17 mouse cellular contexts compared by ENCODE assay signal in the genomic region with DNA sequence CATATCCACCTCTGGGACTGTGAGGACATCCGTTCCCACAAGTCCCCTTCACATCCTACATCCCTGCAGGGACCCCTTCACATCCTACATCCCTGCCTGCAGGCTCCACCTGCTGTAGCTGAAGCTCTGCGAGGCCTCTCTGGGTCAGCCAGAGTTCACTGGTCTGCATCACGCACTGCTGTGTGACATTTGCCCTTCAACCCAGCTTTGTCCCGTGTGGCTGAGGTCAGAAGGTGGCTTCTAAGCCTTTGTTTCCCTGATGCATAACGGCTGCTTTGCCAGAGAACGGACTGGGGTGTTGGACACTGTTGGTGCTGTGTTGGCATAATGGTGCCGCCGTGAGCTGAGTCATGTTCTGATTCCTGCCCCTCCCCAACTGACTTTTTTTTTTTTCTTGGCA. TPM values are rescaled to one million over a fixed set of nuclear protein-coding genes. Genes with fewer than 3 reads are reported as not detected.
DNase-seq lines count a peak whose midpoint lies in the region; ATAC-seq and TF ChIP-seq lines count a peak whose summit lies in the region.
"Had no signal": no experiment of that assay in that cellular context is flagged by ENCODE, and none has a peak within 500 bp of the region (broad histone marks: within the 10 kb centered on the region; RNA-seq: fewer than 3 reads in every experiment).

No protein-coding gene starts in this region.

- DNase-seq in heart, adult 11 months, result peak; percentile 91
- no peak for DNase-seq in heart, postnatal 10 days
- peak; percentile 44 for DNase-seq in kidney, adult 2 months
- no peak for DNase-seq in kidney, postnatal 14 days
- peak; percentile 49 for DNase-seq in adipocyte (ENCODE audit: low spot score)
- DNase-seq in neural tube, embryonic 11.5 days (ENCODE audit: low spot score), result peak; percentile 46
- no peak for DNase-seq in cerebellum, postnatal 10 days
- no peak for DNase-seq in layer of hippocampus, adult 9-10 months (ENCODE audit: low spot score)
- DNase-seq: cerebellum, adult 11 months; layer of hippocampus, postnatal 36 days; left cerebral cortex, postnatal 4 days; lung, postnatal 14 days; spleen, adult 18-20 months; thymus, postnatal 4 days had no signal

- H3K9me3 ChIP-seq in neural tube, embryonic 11.5 days (ENCODE audit: control insufficient read depth, low read length), result no peaks in the 10 kb centered on the region
- H3K9me3 ChIP-seq: liver, embryonic 15.5 days; neural tube, embryonic 12.5 days had no signal

- H3K4me1 ChIP-seq in kidney, adult 2 months (ENCODE audit: control insufficient read depth, insufficient read depth, low read length), result peaks cover 13% of the 10 kb centered on the region
- peaks cover 19% of the 10 kb centered on the region for H3K4me1 ChIP-seq in neural tube, embryonic 11.5 days (ENCODE audit: control insufficient read depth, insufficient read depth, low read length)

- 39% methylated on average over 8 of the region's 8 CpGs for WGBS in kidney, adult 2 months
- 19% methylated on average over 8 of the region's 8 CpGs for WGBS in neural tube, embryonic 11.5 days

- no peak overlapping the region for H3K27ac ChIP-seq in kidney, adult 2 months (ENCODE audit: insufficient read depth, low read depth, low read length)
- H3K27ac ChIP-seq in neural tube, embryonic 11.5 days (ENCODE audit: low read depth, low read length), result no peak overlapping the region
- H3K27ac ChIP-seq: liver, embryonic 15.5 days; neural tube, embryonic 12.5 days had no signal

- H3K4me2 ChIP-seq in neural tube, embryonic 11.5 days (ENCODE audit: low read depth), result no peak overlapping the region
- H3K4me2 ChIP-seq: liver, embryonic 15.5 days; neural tube, embryonic 12.5 days had no signal

- H3K4me3 ChIP-seq in kidney, adult 2 months (ENCODE audit: insufficient read depth, low read depth, low read length), result no peak overlapping the region
- H3K4me3 ChIP-seq in neural tube, embryonic 11.5 days (ENCODE audit: low read depth, low read length), result no peak overlapping the region
- H3K4me3 ChIP-seq: erythroblast, embryonic 14.5 days; liver, embryonic 15.5 days; neural tube, embryonic 12.5 days had no signal

- intact Hi-C loops in heart, postnatal 10 days (cut with DNase I), result no loop called here

- ATAC-seq in neural tube, embryonic 11.5 days (ENCODE audit: insufficient read depth, low FRiP score, low TSS enrichment), result no peak

- TF ChIP-seq CTCF in kidney, adult 2 months (conservative IDR thresholded peaks at IDR 0.05; ENCODE audit: insufficient read depth, insufficient read length, low read depth, low read length), result no peak

- no peaks in the 10 kb centered on the region for H3K27me3 ChIP-seq in kidney, adult 2 months (replicated peaks; ENCODE audit: control insufficient read depth, insufficient read depth, low read length)
- H3K27me3 ChIP-seq in neural tube, embryonic 11.5 days (ENCODE audit: control insufficient read depth, insufficient read depth, low read length), result no peaks in the 10 kb centered on the region
- H3K27me3 ChIP-seq: neural tube, embryonic 12.5 days had no signal

- H3K9ac ChIP-seq in neural tube, embryonic 11.5 days (ENCODE audit: low read length), result 0 out of 2 replicates have a peak overlapping the region, but pooled peaks have one; percentile 22
- H3K9ac ChIP-seq: liver, embryonic 15.5 days; neural tube, embryonic 12.5 days had no signal

- TF ChIP-seq POLR2A in kidney, adult 2 months (IDR thresholded peaks at IDR 0.05; ENCODE audit: low read depth, low read length), result no peak

- no peaks in the 10 kb centered on the region for H3K36me3 ChIP-seq in kidney, adult 2 months (ENCODE audit: control insufficient read depth, insufficient read depth, low read length)
- no peaks in the 10 kb centered on the region for H3K36me3 ChIP-seq in neural tube, embryonic 11.5 days (ENCODE audit: control insufficient read depth, insufficient read depth, low read length)
- H3K36me3 ChIP-seq: liver, embryonic 15.5 days; neural tube, embryonic 12.5 days had no signal

RNA-seq across cellular contexts. Expression of a gene that starts 16.2 kb away (rescaled TPM):
- total RNA-seq in heart, postnatal 10 days (2021), result 1,000 to 10,000 TPM; 7,820 to 7,948 TPM
- polyA plus RNA-seq in kidney, adult 2 months (2012; rRNA removed), result 94.2 and 96.2 TPM in 2 replicates
- 52.0 and 55.4 TPM in 2 replicates for polyA plus RNA-seq in neural tube, embryonic 11.5 days (2014; fragmentation: Nextera tagmentation; extraction: Ambion mirVana)

Comparison
In these comparisons a context has a peak if more than half of its experiments do, and no peak if none do; other contexts are left out.
1. DNase-seq: peak in heart, adult 11 months (single experiment), kidney, adult 2 months (single experiment), adipocyte (single experiment) and neural tube, embryonic 11.5 days (single experiment); none in heart, postnatal 10 days (0 of 2), kidney, postnatal 14 days (single experiment), cerebellum, postnatal 10 days (0 of 2) and layer of hippocampus, adult 9-10 months (single experiment).